Mouse (Mus musculus) heart, embryonic 13.5 days (tissue): ENCODE measurements at regions not wholly inside any gene's neighbourhood (a gene's known extent, or its start where the extent isn't known, plus 50 kb on each side); places are given as distances from the start of the nearest gene placed in this dataset. TPM values are rescaled to one million over a fixed set of nuclear protein-coding genes. Genes with fewer than 3 reads are reported as not detected.

Source experiments
- ATAC-seq: fragments of 200-750 bp; cut with Nextera tagmentation; 2 replicates; pipeline ENCODE4 v1.8.0; 2017; ENCODE audit warnings: moderate TSS enrichment; ENCODE audit not compliant: insufficient number of reproducible peaks, low FRiP score, low TSS enrichment; ENCODE audit errors: extremely low read depth
- H3K27ac ChIP-seq: fragments of 300-500 bp; sonication (generic); replicated peaks from 2 replicates; pipeline ENCODE4 v1.5.1; 2015; ENCODE audit warnings: moderate library complexity, mild to moderate bottlenecking, inconsistent platforms
- H3K27me3 ChIP-seq: fragments of 300-500 bp; sonication (generic); replicated peaks from 2 replicates; pipeline ENCODE4 v1.6.1; 2015; ENCODE audit warnings: mild to moderate bottlenecking, inconsistent platforms
- H3K36me3 ChIP-seq: fragments of 300-500 bp; sonication (generic); 2 replicates; pipeline ENCODE4 v1.6.1; 2015; ENCODE audit warnings: mild to moderate bottlenecking, inconsistent platforms
- H3K4me1 ChIP-seq: fragments of 300-500 bp; sonication (generic); 2 replicates; pipeline ENCODE4 v1.6.1; 2015; ENCODE audit warnings: inconsistent platforms
- H3K4me2 ChIP-seq: fragments of 300-500 bp; sonication (generic); 2 replicates; pipeline ENCODE4 v1.6.1; 2015; ENCODE audit warnings: inconsistent platforms, mild to moderate bottlenecking, moderate library complexity
- H3K4me3 ChIP-seq: fragments of 300-500 bp; sonication (generic); 2 replicates; pipeline ENCODE4 v1.5.1; 2015; ENCODE audit warnings: moderate library complexity, mild to moderate bottlenecking, inconsistent platforms
- H3K9ac ChIP-seq: fragments of 300-500 bp; sonication (generic); 2 replicates; pipeline ENCODE4 v1.6.1; 2015; ENCODE audit warnings: inconsistent platforms, mild to moderate bottlenecking, moderate library complexity
- H3K9me3 ChIP-seq: fragments of 300-500 bp; sonication (generic); 2 replicates; pipeline ENCODE4 v1.6.1; 2016; ENCODE audit warnings: inconsistent platforms
- WGBS: fragments of 180-500 bp; shearing (Covaris S2); methylation state at CpG from one replicate; pipeline ENCODE4 v1.1.7; 2015; ENCODE audit warnings: mixed read lengths; 5-methylcytosine and 5-hydroxymethylcytosine counted together
- microRNA counts: library from miRNA; unstranded; fragments of <30 nt; microRNA quantifications from one replicate; lab custom pipeline; 2016
- microRNA-seq: library from miRNA; unstranded; fragments of <30 nt; microRNA quantifications from one replicate; pipeline ENCODE4, GENCODE M21; 2016

- Histone ChIP-seq H3K27me3 (peaks cover 94% of the 10 kb centered on the region), H3K9ac (no peak overlapping the region), H3K4me1 (no peaks in the 10 kb centered on the region), H3K36me3 (no peaks in the 10 kb centered on the region), H3K9me3 (no peaks in the 10 kb centered on the region), H3K4me3 (no peak overlapping the region), H3K4me2 (no peak overlapping the region), H3K27ac (no peak overlapping the region)
- WGBS, result 81% methylated on average over 7 of the region's 7 CpGs
- no peak for ATAC-seq
These were observed 77.5 kb upstream of the Runx1 start for GRCm38 (mm10) chr16:92903486-92903885.

- no peak overlapping the region for H3K4me2 ChIP-seq
- no peak overlapping the region for H3K9ac ChIP-seq
- no peaks in the 10 kb centered on the region for H3K36me3 ChIP-seq
- H3K4me3 ChIP-seq, result no peak overlapping the region
- ATAC-seq, result no peak
- H3K27ac ChIP-seq, result no peak overlapping the region
- peaks cover 99% of the 10 kb centered on the region for H3K27me3 ChIP-seq
- WGBS, result 72% methylated on average over 1 of the region's 1 CpGs
- H3K9me3 ChIP-seq, result no peaks in the 10 kb centered on the region
- H3K4me1 ChIP-seq, result no peaks in the 10 kb centered on the region
These were observed 73.8 kb upstream of the Runx1 start for GRCm38 (mm10) chr16:92899704-92900103.

- peaks cover 99% of the 10 kb centered on the region for H3K27me3 ChIP-seq
These were observed 65.8 kb upstream of the Runx1 start for GRCm38 (mm10) chr16:92891741-92892140.

GRCm38 (mm10) chr16:92890713-92891112 is 64.8 kb upstream of the Runx1 start:
- 36% methylated on average over 3 of the region's 3 CpGs for WGBS
- H3K9ac ChIP-seq, result 0 out of 2 replicates have a peak overlapping the region, but pooled peaks have one; percentile 7

More at GRCm38 (mm10) chr16:92891741-92892140, 65.8 kb upstream of the Runx1 start:
- Histone ChIP-seq H3K9ac (no peak overlapping the region), H3K9me3 (no peaks in the 10 kb centered on the region), H3K27ac (no peak overlapping the region), H3K4me1 (peaks cover 16% of the 10 kb centered on the region), H3K4me3 (no peak overlapping the region), H3K36me3 (no peaks in the 10 kb centered on the region), H3K4me2 (no peak overlapping the region)
- no peak for ATAC-seq
- 11% methylated on average over 2 of the region's 2 CpGs for WGBS

GRCm38 (mm10) chr16:92889537-92889936 is 63.6 kb upstream of the Runx1 start:
- H3K9ac ChIP-seq, result no peak overlapping the region
- H3K4me1 ChIP-seq, result peaks cover 21% of the 10 kb centered on the region
- peaks cover 99% of the 10 kb centered on the region for H3K27me3 ChIP-seq
- no peak overlapping the region for H3K4me3 ChIP-seq
- no peaks in the 10 kb centered on the region for H3K36me3 ChIP-seq
- no peak for ATAC-seq
- 85% methylated on average over 10 of the region's 10 CpGs for WGBS
- H3K4me2 ChIP-seq, result no peak overlapping the region
- no peaks in the 10 kb centered on the region for H3K9me3 ChIP-seq
- no peak overlapping the region for H3K27ac ChIP-seq

More at GRCm38 (mm10) chr16:92890713-92891112, 64.8 kb upstream of the Runx1 start:
- H3K4me3 ChIP-seq, result no peak overlapping the region
- H3K36me3 ChIP-seq, result no peaks in the 10 kb centered on the region
- H3K27ac ChIP-seq, result no peak overlapping the region
- H3K27me3 ChIP-seq, result peaks cover 99% of the 10 kb centered on the region
- H3K4me1 ChIP-seq, result peaks cover 16% of the 10 kb centered on the region
- no peak for ATAC-seq
- H3K4me2 ChIP-seq, result no peak overlapping the region
- H3K9me3 ChIP-seq, result no peaks in the 10 kb centered on the region

- Histone ChIP-seq H3K27ac (no peak overlapping the region), H3K9me3 (no peaks in the 10 kb centered on the region), H3K4me3 (no peak overlapping the region), H3K27me3 (peaks cover 97% of the 10 kb centered on the region), H3K9ac (no peak overlapping the region), H3K4me2 (no peak overlapping the region), H3K36me3 (no peaks in the 10 kb centered on the region), H3K4me1 (peaks cover 28% of the 10 kb centered on the region)
- ATAC-seq, result no peak
- WGBS, result 95% methylated on average over 3 of the region's 3 CpGs
These were observed 60.3 kb upstream of the Runx1 start for GRCm38 (mm10) chr16:92886226-92886625.

GRCm38 (mm10) chr16:92883821-92884272 is 57.9 kb upstream of the Runx1 start:
- Histone ChIP-seq H3K4me3 (no peak overlapping the region), H3K36me3 (no peaks in the 10 kb centered on the region), H3K4me1 (peaks cover 21% of the 10 kb centered on the region), H3K9ac (no peak overlapping the region), H3K27me3 (peaks cover 97% of the 10 kb centered on the region), H3K4me2 (peak overlapping the region; percentile 49), H3K9me3 (no peaks in the 10 kb centered on the region), H3K27ac (no peak overlapping the region)
- ATAC-seq, result peak; percentile 61; the same call in 1 of the 2 replicates
- WGBS, result 5% methylated on average over 12 of the region's 12 CpGs

GRCm38 (mm10) chr16:92880356-92881043 is 54.6 kb upstream of the Runx1 start:
- Histone ChIP-seq H3K27ac (no peak overlapping the region), H3K9me3 (peaks cover 3% of the 10 kb centered on the region; the same call in 1 of the 2 replicates), H3K4me3 (no peak overlapping the region), H3K36me3 (no peaks in the 10 kb centered on the region), H3K27me3 (peaks cover 95% of the 10 kb centered on the region), H3K9ac (no peak overlapping the region), H3K4me2 (no peak overlapping the region), H3K4me1 (peaks cover 21% of the 10 kb centered on the region)
- no peak for ATAC-seq
- 68% methylated on average over 3 of the region's 3 CpGs for WGBS

GRCm38 (mm10) chr16:92878081-92878480 is 52.1 kb upstream of the Runx1 start:
- H3K4me3 ChIP-seq, result no peak overlapping the region
- no peak for ATAC-seq
- H3K9ac ChIP-seq, result no peak overlapping the region
- no peaks in the 10 kb centered on the region for H3K36me3 ChIP-seq
- H3K27me3 ChIP-seq, result peaks cover 94% of the 10 kb centered on the region
- H3K4me1 ChIP-seq, result peaks cover 2% of the 10 kb centered on the region
- H3K27ac ChIP-seq, result no peak overlapping the region
- no peak overlapping the region for H3K4me2 ChIP-seq
- 71% methylated on average over 10 of the region's 10 CpGs for WGBS
- peaks cover 3% of the 10 kb centered on the region; the same call in 1 of the 2 replicates for H3K9me3 ChIP-seq

MicroRNAs in the stretch of these regions (microRNA counts, 519-probe panel; counts per million panel counts)
- 209 counts per million, percentile 61 among the panel's probes with 10 or more counts for microRNA mmu-miR-802 (lab: Ali Mortazavi, UCI)

Small RNA genes lying in the stretch of these regions (microRNA-seq; reads per million reads assigned to microRNA genes)
- gene Gm28003, result not detected
- gene Mir802, result 4.3 reads per million, percentile 18 among the genes with 10 or more reads in this experiment
